Comparison of ENCODE assay signal across 24 mouse cellular contexts in genomic region chrX:164418008-164418407, GRCm38 (mm10). TPM values are rescaled to one million over a fixed set of nuclear protein-coding genes. Genes with fewer than 3 reads are reported as not detected.
A peak's percentile ranks its signal among the peaks of the same experiment; 100 is the strongest.
DNase-seq lines count a peak whose midpoint lies in the region; ATAC-seq and TF ChIP-seq lines count a peak whose summit lies in the region.
"Had no signal": no experiment of that assay in that cellular context is flagged by ENCODE, and none has a peak within 500 bp of the region (broad histone marks: within the 10 kb centered on the region; RNA-seq: fewer than 3 reads in every experiment).

No protein-coding gene starts in this region.

- no peak for TF ChIP-seq POLR2A in brain, embryonic 14.5 days (IDR thresholded peaks at IDR 0.05; ENCODE audit: borderline replicate concordance, extremely low read depth, insufficient read depth, insufficient read length, poor library complexity, severe bottlenecking)

- peak; percentile 26 to 48 for DNase-seq in frontal cortex, adult 2 months (ENCODE audit: extremely low spot score in 1 of 2, low spot score in 1 of 2)
- no peak for DNase-seq in frontal cortex, postnatal 10 days (ENCODE audit: low spot score in 2 of 2)
- peak; percentile 72 for DNase-seq in brain, adult 2 months (ENCODE audit: low read depth, low spot score)
- peak; percentile 21 for DNase-seq in brain, embryonic 14.5 days (ENCODE audit: low read depth)
- no peak for DNase-seq in heart, postnatal 14 days
- DNase-seq: adrenal gland, postnatal 10 days; adrenal gland, postnatal 36 days; cerebellum, adult 18-20 months; cerebellum, adult 9-10 months; gastrocnemius, postnatal 10 days; gastrocnemius, postnatal 36 days; heart, adult 2 months had no signal

- no peak for ATAC-seq in megakaryocyte progenitor cell, adult 5-6 weeks (replicated peaks; ENCODE audit: poor library complexity)
- ATAC-seq: CD4-positive, CD25-positive, alpha-beta regulatory T cell, adult 4 months; forebrain, embryonic 15.5 days; intestine, postnatal 0 days had no signal

- no peak for TF ChIP-seq CTCF in brain, embryonic 14.5 days (IDR thresholded peaks at IDR 0.05; ENCODE audit: borderline replicate concordance, extremely low read depth, insufficient read depth, insufficient read length)

- intact Hi-C loops in heart, postnatal 14 days (cut with DNase I): no loop called here

RNA-seq across cellular contexts. Expression of gene Piga, which starts 1.6 kb away (rescaled TPM):
- 5.0 and 5.7 TPM in 2 replicates for polyA plus RNA-seq in frontal cortex, adult 2 months (2012; rRNA removed)
- polyA plus RNA-seq in brain, embryonic 14.5 days (2012; rRNA removed): 5.2 and 5.7 TPM in 2 replicates
- 1 to 10 TPM; 3.2 to 3.4 TPM for total RNA-seq in heart, postnatal 14 days (2021)
- total RNA-seq in megakaryocyte progenitor cell, adult 5-6 weeks (2015): 14.4 and 18.6 TPM in 2 replicates
- 23.3 and 27.8 TPM in 2 replicates for total RNA-seq in megakaryocyte progenitor cell, adult 5-6 weeks (2017)

RNA-seq across cellular contexts. Expression of gene Asb11, which starts 18.8 kb away (rescaled TPM):
- polyA plus RNA-seq in frontal cortex, adult 2 months (2012; rRNA removed): 5.0 and 5.6 TPM in 2 replicates
- not detected in 2 replicates for polyA plus RNA-seq in brain, embryonic 14.5 days (2012; rRNA removed)
- 100 to 1,000 TPM in 1 of 2 experiments, 10 to 100 TPM in 1; 49.4 to 111 TPM for total RNA-seq in heart, postnatal 14 days (2021)
- not detected in 2 replicates for total RNA-seq in megakaryocyte progenitor cell, adult 5-6 weeks (2015)
- total RNA-seq in megakaryocyte progenitor cell, adult 5-6 weeks (2017): not detected in 2 replicates
- total RNA-seq: adrenal gland, postnatal 36 days; hematopoietic stem cell, adult 5-6 weeks had no signal
- polyA plus RNA-seq: C2C12; CD4-positive, CD25-positive, alpha-beta regulatory T cell, adult 4 months; embryonic facial prominence, embryonic 11.5 days; forebrain, embryonic 10.5 days; hindbrain, embryonic 12.5 days; hindbrain, embryonic 15.5 days had no signal

RNA-seq across cellular contexts. Expression of gene Vegfd, which starts 44.8 kb away (rescaled TPM):
- polyA plus RNA-seq in frontal cortex, adult 2 months (2012; rRNA removed): 1.3 and 2.2 TPM in 2 replicates
- 1.1 and 1.5 TPM in 2 replicates for polyA plus RNA-seq in brain, embryonic 14.5 days (2012; rRNA removed)
- total RNA-seq in heart, postnatal 14 days (2021): 1 to 10 TPM; 1.9 to 2.4 TPM
- not detected in 2 replicates for total RNA-seq in megakaryocyte progenitor cell, adult 5-6 weeks (2015)
- total RNA-seq in megakaryocyte progenitor cell, adult 5-6 weeks (2017): not detected in 2 replicates
- total RNA-seq: granulocyte monocyte progenitor cell, adult 5-6 weeks; hematopoietic stem cell, adult 5-6 weeks; MEL had no signal
- polyA plus RNA-seq: CD4-positive, CD25-positive, alpha-beta regulatory T cell, adult 4 months had no signal

Comparison
In these comparisons a context has a peak if more than half of its experiments do, and no peak if none do; other contexts are left out.
1. DNase-seq: peak in frontal cortex, adult 2 months (2 of 2), brain, adult 2 months (single experiment) and brain, embryonic 14.5 days (single experiment); none in frontal cortex, postnatal 10 days (0 of 2) and heart, postnatal 14 days (0 of 2).
2. RNA of gene Asb11, which starts 18.8 kb away (total RNA-seq): 49.4 to 111 TPM in heart, postnatal 14 days; not detected in megakaryocyte progenitor cell, adult 5-6 weeks; every median in the first group is over 10 times any median in the second.